Mouse (Mus musculus): ENCODE measurements at regions not wholly inside any gene's neighbourhood (a gene's known extent, or its start where the extent isn't known, plus 50 kb on each side); places are given as distances from the start of the nearest gene placed in this dataset.

DNA sequence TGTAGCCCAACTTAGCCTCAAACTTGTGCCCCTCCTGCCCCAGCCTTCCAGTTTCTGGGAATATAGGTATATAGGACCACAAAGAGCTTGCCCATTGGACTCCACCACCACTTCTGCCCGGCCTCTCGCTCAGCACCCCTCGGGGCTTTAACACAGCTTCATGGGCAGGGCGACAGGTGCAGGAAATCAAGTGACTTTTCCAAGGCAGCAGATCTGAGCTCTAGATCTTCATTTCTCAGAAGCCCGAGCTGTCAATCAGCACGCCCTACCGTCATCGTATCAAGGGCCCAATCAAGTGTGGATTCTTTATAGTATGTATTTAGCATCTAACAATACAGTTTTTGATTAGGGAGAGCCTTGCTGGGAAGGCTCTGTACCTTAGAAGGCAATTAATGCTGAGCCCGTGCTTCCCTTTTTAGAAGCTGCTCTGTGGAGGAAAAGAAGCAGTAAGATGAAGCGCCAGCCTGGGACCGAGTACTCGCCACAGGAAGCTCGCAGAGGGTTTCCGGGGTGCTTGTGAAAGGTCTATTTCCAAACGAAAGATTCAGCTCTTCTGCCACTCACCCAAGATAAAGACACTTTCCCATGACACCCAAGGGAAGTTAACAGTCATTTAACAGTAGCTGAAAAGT, 56.9 kb upstream of the E2f3 start:
- no peak for DNase-seq

DNA sequence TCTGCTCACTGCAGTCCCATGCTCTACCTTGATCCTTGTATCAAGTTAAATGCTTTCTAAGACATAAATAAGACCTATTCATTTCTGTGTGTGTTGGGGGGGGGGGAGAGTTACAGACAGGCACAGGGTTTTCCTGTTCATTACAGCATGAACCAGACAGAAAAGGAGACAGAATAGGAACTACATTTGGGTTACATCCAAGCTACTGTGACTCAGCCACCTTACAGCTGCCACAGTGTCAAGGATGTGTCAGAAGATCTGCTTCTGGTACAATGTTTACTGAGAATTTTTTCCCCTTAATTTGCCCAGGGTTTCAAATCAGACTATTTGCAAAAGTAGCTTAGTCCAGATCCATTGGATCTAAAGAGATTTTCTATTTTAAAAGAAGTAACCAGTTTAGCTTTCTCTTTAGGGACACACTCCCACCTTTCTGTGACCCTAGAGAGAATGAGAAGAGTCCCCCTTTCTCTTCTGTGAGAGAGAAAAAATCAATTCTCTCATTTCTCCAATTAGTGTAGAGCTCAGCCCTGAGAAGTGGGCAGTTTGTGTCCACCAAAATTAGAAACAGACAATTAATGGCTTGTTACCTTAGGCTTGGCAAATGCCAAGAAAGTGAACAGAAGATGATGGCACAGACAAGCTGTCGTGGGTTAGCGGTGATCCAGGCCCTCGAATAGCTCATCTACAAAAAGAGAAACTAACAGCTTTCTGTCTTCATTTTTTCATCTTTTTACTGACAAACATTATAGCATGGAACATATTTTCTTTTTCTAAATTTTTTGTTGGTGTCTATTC, 55.8 kb upstream of the E2f3 start:
- DNase-seq, result no peak

DNA sequence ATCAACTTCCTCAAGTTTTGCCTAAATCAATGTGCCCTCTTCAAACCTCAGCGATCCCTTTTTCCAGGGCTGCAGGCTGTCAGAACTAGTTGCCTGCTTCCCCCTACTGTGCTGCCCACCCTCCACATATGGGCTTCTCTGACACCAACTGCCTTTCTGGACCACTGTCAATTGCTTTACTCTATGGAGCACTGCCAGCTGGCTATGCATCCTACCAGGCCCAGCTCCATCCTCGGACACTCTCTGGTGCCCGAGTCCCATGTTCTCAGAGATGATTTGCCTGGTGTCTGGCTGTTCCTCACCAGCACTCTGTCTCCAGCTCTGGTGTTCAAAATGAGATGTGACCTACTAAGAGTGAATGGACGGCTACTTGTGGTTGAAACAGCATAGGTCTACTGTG, 54.4 kb upstream of the E2f3 start:
- no peak for DNase-seq

DNA sequence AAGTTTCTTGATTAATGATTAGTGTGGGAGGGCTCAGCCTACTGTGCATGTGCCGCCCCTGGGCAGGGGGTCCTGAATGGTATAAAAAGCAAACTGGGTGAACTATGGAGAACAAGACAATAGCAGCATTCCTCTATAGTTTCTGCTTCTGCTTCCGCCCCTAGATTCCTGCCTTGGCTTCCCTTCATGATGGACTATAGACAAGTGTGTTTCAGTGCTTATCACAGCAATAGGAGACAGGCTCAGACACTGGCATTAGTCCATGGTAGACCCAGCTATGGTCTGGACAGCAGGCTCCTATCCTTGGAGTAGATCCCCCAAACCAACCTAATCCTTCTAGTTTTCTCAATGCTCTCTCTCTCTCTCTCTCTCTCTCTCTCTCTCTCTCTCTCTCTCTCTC, 53.9 kb upstream of the E2f3 start:
- DNase-seq, result no peak

DNA sequence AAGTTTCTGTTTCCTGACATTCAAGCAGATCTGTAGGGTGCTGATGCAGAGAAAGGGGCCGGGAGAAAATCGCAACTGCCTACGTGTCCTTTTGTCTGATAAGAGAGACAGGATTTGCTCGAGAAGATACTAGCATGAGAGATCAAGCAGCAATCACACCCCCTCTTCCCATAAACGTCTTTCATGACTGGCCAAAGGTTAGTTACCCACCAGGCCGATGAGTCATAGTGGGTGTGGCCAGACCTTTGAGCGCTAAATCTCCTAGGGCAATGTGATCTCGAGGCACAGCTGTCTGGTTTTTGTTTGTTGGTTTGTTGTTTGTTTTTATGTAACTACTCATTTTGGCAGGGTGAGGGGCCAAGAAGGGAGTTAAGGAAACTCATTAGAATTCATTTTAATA, 50.7 kb upstream of the E2f3 start:
- DNase-seq, result peak; percentile 6

DNA sequence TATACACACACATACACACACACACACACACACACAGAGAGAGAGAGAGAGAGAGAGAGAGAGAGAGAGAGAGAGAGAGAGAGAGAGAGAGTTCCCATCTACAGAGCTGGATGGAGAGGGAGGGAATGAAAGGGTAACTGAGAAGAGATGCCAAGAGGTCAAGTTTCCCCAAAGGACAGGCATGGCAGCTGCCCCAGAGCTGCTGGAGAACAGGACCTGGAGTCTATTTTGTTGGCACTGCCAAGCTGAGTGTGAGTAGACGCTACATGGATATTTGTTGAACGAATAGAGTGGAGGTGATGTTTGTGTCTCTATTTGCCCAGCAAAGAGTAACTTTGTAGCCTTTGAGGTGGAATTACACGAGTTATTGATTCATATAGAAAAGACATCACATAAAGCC, 50.2 kb upstream of the E2f3 start:
- no peak for DNase-seq

Data from kidney, postnatal 14 days (tissue).